Mouse (Mus musculus) R1 (cell line): ENCODE results near the gene Snai1.

ENCODE experiments used
- DNase-seq: peaks from one replicate; pipeline ENCODE4 v3.0.0-alpha.2; 2018; ENCODE audit warnings: low read depth, low spot score

Snai1 gene

GRCm38 (mm10) chr2:167519606-167520252, 18.3 kb upstream of the Snai1 start:
- peak; percentile 77 for DNase-seq

- peak; percentile 43 for DNase-seq
These were observed 9.7 kb upstream of the Snai1 start for GRCm38 (mm10) chr2:167528278-167528677.

GRCm38 (mm10) chr2:167529935-167530513, 8.0 kb upstream of the Snai1 start:
- peak; percentile 64 for DNase-seq

- peak; percentile 58 for DNase-seq
These were observed 7.5 kb upstream of the Snai1 start for GRCm38 (mm10) chr2:167530536-167530935.

GRCm38 (mm10) chr2:167532131-167532530, 5.9 kb upstream of the Snai1 start:
- DNase-seq = peak; percentile 58

- no peak for DNase-seq
These were observed 4.1 kb upstream of the Snai1 start for GRCm38 (mm10) chr2:167533880-167534279.

GRCm38 (mm10) chr2:167536320-167536945, 1.6 kb upstream of the Snai1 start:
- no peak for DNase-seq

- no peak for DNase-seq
These were observed 794 bp downstream of the Snai1 start for GRCm38 (mm10) chr2:167538671-167539306.

GRCm38 (mm10) chr2:167539536-167540476, 1.8 kb downstream of the Snai1 start:
- DNase-seq = peak; percentile 59

- peak; percentile 72 for DNase-seq
These were observed 2.6 kb downstream of the Snai1 start for GRCm38 (mm10) chr2:167540477-167541110.

GRCm38 (mm10) chr2:167541324-167541723, 3.3 kb downstream of the Snai1 start:
- no peak for DNase-seq

- DNase-seq = no peak
These were observed 3.8 kb downstream of the Snai1 start for GRCm38 (mm10) chr2:167541761-167542160.

- DNase-seq = no peak
These were observed 4.4 kb downstream of the Snai1 start for GRCm38 (mm10) chr2:167542361-167542760.

- DNase-seq = no peak
These were observed 5.4 kb downstream of the Snai1 start for GRCm38 (mm10) chr2:167543121-167544003.

GRCm38 (mm10) chr2:167544004-167544356, 6.0 kb downstream of the Snai1 start:
- DNase-seq = no peak

GRCm38 (mm10) chr2:167544456-167544855, 6.5 kb downstream of the Snai1 start:
- no peak for DNase-seq

GRCm38 (mm10) chr2:167546447-167547195, 8.6 kb downstream of the Snai1 start:
- DNase-seq = no peak

- no peak for DNase-seq
These were observed 9.4 kb downstream of the Snai1 start for GRCm38 (mm10) chr2:167547444-167547843.

GRCm38 (mm10) chr2:167548961-167549360, 11.0 kb downstream of the Snai1 start:
- DNase-seq = no peak
